In the genomic region with DNA sequence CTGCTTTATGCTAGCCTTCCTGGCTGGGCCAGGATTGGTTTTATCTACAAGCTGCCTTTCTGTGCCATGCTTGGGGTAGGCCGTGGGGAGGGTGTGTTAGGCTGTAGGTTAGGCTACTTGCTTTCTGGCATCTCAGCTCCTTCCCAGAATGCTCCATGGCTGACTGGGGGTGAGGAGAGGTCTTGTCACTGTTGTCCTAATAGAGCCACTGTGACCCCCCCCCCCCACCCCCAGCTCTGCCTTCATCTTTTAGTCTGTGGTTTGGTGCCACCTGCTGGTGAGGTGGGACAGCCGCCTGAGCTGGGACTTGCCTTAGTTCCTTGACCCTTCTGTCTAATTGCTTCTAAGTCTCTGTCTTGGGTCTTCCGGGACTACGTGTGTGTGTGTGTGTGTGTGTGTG, we compare ENCODE assay signal across 8 mouse cellular contexts. TPM values are rescaled to one million over a fixed set of nuclear protein-coding genes. Genes with fewer than 3 reads are reported as not detected.
DNase-seq lines count a peak whose midpoint lies in the region; ATAC-seq and TF ChIP-seq lines count a peak whose summit lies in the region.

No protein-coding gene starts in this region.

- 21% methylated on average over 4 of the region's 4 CpGs for WGBS in forebrain, embryonic 14.5 days
- 11% methylated on average over 4 of the region's 4 CpGs for WGBS in hindbrain, postnatal 0 days
- 27% methylated on average over 4 of the region's 4 CpGs for WGBS in limb, embryonic 12.5 days
- WGBS in midbrain, embryonic 14.5 days, result 15% methylated on average over 4 of the region's 4 CpGs
- 32% methylated on average over 3 of the region's 4 CpGs for WGBS in stomach, postnatal 0 days

- ATAC-seq in forebrain, embryonic 14.5 days, result peak; percentile 19; the same call in 1 of the 2 replicates
- ATAC-seq in hindbrain, postnatal 0 days, result peak; percentile 16
- no peak for ATAC-seq in limb, embryonic 12.5 days (ENCODE audit: insufficient number of reproducible peaks, insufficient read depth, low FRiP score, low TSS enrichment, low read depth)
- ATAC-seq in midbrain, embryonic 14.5 days (ENCODE audit: low FRiP score, low TSS enrichment), result 0 out of 2 replicates have a peak, but pooled peaks have one; percentile 32
- 0 out of 2 replicates have a peak, but pooled peaks have one; percentile 27 for ATAC-seq in stomach, postnatal 0 days (ENCODE audit: low FRiP score, low TSS enrichment)

- peak; percentile 82 for DNase-seq in layer of hippocampus, adult 11-12 months (ENCODE audit: low spot score)
- no peak for DNase-seq in layer of hippocampus, adult 9-10 months (ENCODE audit: low spot score)
- DNase-seq in c-Kit-positive CD71-positive TER-119-positive erythroid progenitor cells, embryonic 14.5 days (ENCODE audit: low spot score), result peak; percentile 44
- peak; percentile 69 for DNase-seq in forebrain, embryonic 14.5 days (ENCODE audit: low spot score)
- DNase-seq in hindbrain, postnatal 0 days (ENCODE audit: low spot score), result peak; percentile 80
- DNase-seq in midbrain, embryonic 14.5 days, result peak; percentile 80
- DNase-seq in stomach, postnatal 0 days (ENCODE audit: low spot score), result peak; percentile 68

- H3K9ac ChIP-seq in forebrain, embryonic 14.5 days (ENCODE audit: low read length), result no peak overlapping the region; the same call in 1 of the 2 replicates
- 0 out of 2 replicates have a peak overlapping the region, but pooled peaks have one; percentile 3 for H3K9ac ChIP-seq in hindbrain, postnatal 0 days (replicated peaks; ENCODE audit: low read length)
- no peak overlapping the region for H3K9ac ChIP-seq in limb, embryonic 12.5 days (replicated peaks)
- no peak overlapping the region for H3K9ac ChIP-seq in midbrain, embryonic 14.5 days (replicated peaks; ENCODE audit: low read length)
- H3K9ac ChIP-seq in stomach, postnatal 0 days (ENCODE audit: low read length), result no peak overlapping the region

- H3K9me3 ChIP-seq in forebrain, embryonic 14.5 days (replicated peaks; ENCODE audit: control insufficient read depth, low read length), result no peaks in the 10 kb centered on the region
- no peaks in the 10 kb centered on the region for H3K9me3 ChIP-seq in hindbrain, postnatal 0 days (ENCODE audit: low read length)
- H3K9me3 ChIP-seq in limb, embryonic 12.5 days, result no peaks in the 10 kb centered on the region
- H3K9me3 ChIP-seq in midbrain, embryonic 14.5 days (ENCODE audit: control insufficient read depth, low read length), result no peaks in the 10 kb centered on the region
- H3K9me3 ChIP-seq in stomach, postnatal 0 days (ENCODE audit: control insufficient read depth, low read length), result no peaks in the 10 kb centered on the region

- peak overlapping the region; percentile 0; the same call in 1 of the 2 replicates for H3K4me3 ChIP-seq in forebrain, embryonic 14.5 days (ENCODE audit: low read depth, low read length)
- no peak overlapping the region for H3K4me3 ChIP-seq in hindbrain, postnatal 0 days (ENCODE audit: low read length)
- H3K4me3 ChIP-seq in limb, embryonic 12.5 days (replicated peaks), result peak overlapping the region; percentile 16; the same call in 1 of the 2 replicates
- H3K4me3 ChIP-seq in midbrain, embryonic 14.5 days (replicated peaks; ENCODE audit: low read depth, low read length), result no peak overlapping the region
- H3K4me3 ChIP-seq in stomach, postnatal 0 days (ENCODE audit: low read depth, low read length), result no peak overlapping the region

- H3K36me3 ChIP-seq in forebrain, embryonic 14.5 days (ENCODE audit: control insufficient read depth, insufficient read depth, low read length), result no peaks in the 10 kb centered on the region
- H3K36me3 ChIP-seq in hindbrain, postnatal 0 days (ENCODE audit: insufficient read depth, low read length), result no peaks in the 10 kb centered on the region
- H3K36me3 ChIP-seq in limb, embryonic 12.5 days, result no peaks in the 10 kb centered on the region
- no peaks in the 10 kb centered on the region for H3K36me3 ChIP-seq in midbrain, embryonic 14.5 days (ENCODE audit: control insufficient read depth, insufficient read depth, low read length)
- no peaks in the 10 kb centered on the region for H3K36me3 ChIP-seq in stomach, postnatal 0 days (ENCODE audit: control insufficient read depth, insufficient read depth, low read length)

- TF ChIP-seq EP300 in stomach, postnatal 0 days (optimal IDR thresholded peaks at IDR 0.05), result no peak

- peaks cover 57% of the 10 kb centered on the region for H3K27me3 ChIP-seq in forebrain, embryonic 14.5 days (replicated peaks; ENCODE audit: control insufficient read depth, insufficient read depth, low read length)
- peaks cover 15% of the 10 kb centered on the region; the same call in 1 of the 2 replicates for H3K27me3 ChIP-seq in hindbrain, postnatal 0 days (ENCODE audit: insufficient read depth, low read length)
- H3K27me3 ChIP-seq in limb, embryonic 12.5 days, result peaks cover 91% of the 10 kb centered on the region
- peaks cover 55% of the 10 kb centered on the region for H3K27me3 ChIP-seq in midbrain, embryonic 14.5 days (ENCODE audit: control insufficient read depth, insufficient read depth, low read length)
- peaks cover 24% of the 10 kb centered on the region for H3K27me3 ChIP-seq in stomach, postnatal 0 days (ENCODE audit: control insufficient read depth, insufficient read depth, low read length)

- no peak overlapping the region for H3K27ac ChIP-seq in forebrain, embryonic 14.5 days (ENCODE audit: low read depth, low read length)
- H3K27ac ChIP-seq in hindbrain, postnatal 0 days, result peak overlapping the region; percentile 76; the same call in 1 of the 2 replicates
- H3K27ac ChIP-seq in limb, embryonic 12.5 days, result no peak overlapping the region
- H3K27ac ChIP-seq in midbrain, embryonic 14.5 days (replicated peaks; ENCODE audit: low read depth, low read length), result 0 out of 2 replicates have a peak overlapping the region, but pooled peaks have one; percentile 52
- no peak overlapping the region for H3K27ac ChIP-seq in stomach, postnatal 0 days (replicated peaks)

- TF ChIP-seq CTCF in hindbrain, postnatal 0 days (IDR thresholded peaks at IDR 0.05; ENCODE audit: low read depth), result peak; percentile 72
- peak; percentile 73 for TF ChIP-seq CTCF in stomach, postnatal 0 days (IDR thresholded peaks at IDR 0.05; ENCODE audit: low read depth)

- H3K4me1 ChIP-seq in forebrain, embryonic 14.5 days (ENCODE audit: control insufficient read depth, insufficient read depth, low read length), result peaks cover 9% of the 10 kb centered on the region; the same call in 1 of the 2 replicates
- peaks cover 6% of the 10 kb centered on the region; the same call in 1 of the 2 replicates for H3K4me1 ChIP-seq in hindbrain, postnatal 0 days (ENCODE audit: insufficient read depth, low read length)
- H3K4me1 ChIP-seq in limb, embryonic 12.5 days (replicated peaks), result peaks cover 24% of the 10 kb centered on the region
- peaks cover 15% of the 10 kb centered on the region for H3K4me1 ChIP-seq in midbrain, embryonic 14.5 days (ENCODE audit: control insufficient read depth, insufficient read depth, low read length)
- no peaks in the 10 kb centered on the region for H3K4me1 ChIP-seq in stomach, postnatal 0 days (replicated peaks; ENCODE audit: control insufficient read depth, insufficient read depth)

- peak overlapping the region; percentile 35 for H3K4me2 ChIP-seq in forebrain, embryonic 14.5 days (ENCODE audit: low read length)
- H3K4me2 ChIP-seq in hindbrain, postnatal 0 days (ENCODE audit: low read depth, low read length), result peak overlapping the region; percentile 36; the same call in 1 of the 2 replicates
- peak overlapping the region; percentile 40 for H3K4me2 ChIP-seq in limb, embryonic 12.5 days
- H3K4me2 ChIP-seq in midbrain, embryonic 14.5 days (ENCODE audit: low read length), result peak overlapping the region; percentile 31
- no peak overlapping the region for H3K4me2 ChIP-seq in stomach, postnatal 0 days (replicated peaks; ENCODE audit: low read depth)

RNA-seq across cellular contexts. Expression of gene Fbxo2, which starts 6.6 kb away (rescaled TPM):
- polyA plus RNA-seq in forebrain, embryonic 14.5 days (2014; fragmentation: Nextera tagmentation; extraction: Ambion mirVana), result 2.2 and 3.2 TPM in 2 replicates
- 25.5 and 39.8 TPM in 2 replicates for total RNA-seq in hindbrain, postnatal 0 days (2014; rRNA removed)
- polyA plus RNA-seq in hindbrain, postnatal 0 days (2015; fragmentation: Nextera tagmentation; extraction: Ambion mirVana), result 45.6 and 49.9 TPM in 2 replicates
- polyA plus RNA-seq in limb, embryonic 12.5 days (2016; fragmentation: Nextera tagmentation; extraction: Ambion mirVana), result 2.5 and 3.3 TPM in 2 replicates
- polyA plus RNA-seq in midbrain, embryonic 14.5 days (2014; fragmentation: Nextera tagmentation; extraction: Ambion mirVana), result 3.2 and 4.0 TPM in 2 replicates
- polyA plus RNA-seq in stomach, postnatal 0 days (2015; fragmentation: Nextera tagmentation; extraction: Ambion mirVana), result 0.55 and 0.76 TPM in 2 replicates

RNA-seq across cellular contexts. Expression of gene Fbxo44, which starts 6.7 kb away (rescaled TPM):
- polyA plus RNA-seq in forebrain, embryonic 14.5 days (2014; fragmentation: Nextera tagmentation; extraction: Ambion mirVana), result 70.6 and 76.3 TPM in 2 replicates
- 199 and 200 TPM in 2 replicates for total RNA-seq in hindbrain, postnatal 0 days (2014; rRNA removed)
- polyA plus RNA-seq in hindbrain, postnatal 0 days (2015; fragmentation: Nextera tagmentation; extraction: Ambion mirVana), result 118 and 122 TPM in 2 replicates
- polyA plus RNA-seq in limb, embryonic 12.5 days (2016; fragmentation: Nextera tagmentation; extraction: Ambion mirVana), result 17.5 and 18.7 TPM in 2 replicates
- polyA plus RNA-seq in midbrain, embryonic 14.5 days (2014; fragmentation: Nextera tagmentation; extraction: Ambion mirVana), result 102 and 106 TPM in 2 replicates
- polyA plus RNA-seq in stomach, postnatal 0 days (2015; fragmentation: Nextera tagmentation; extraction: Ambion mirVana), result 4.1 TPM in 2 replicates

RNA-seq across cellular contexts. Expression of gene Fbxo6, which starts 15.0 kb away (rescaled TPM):
- 19.0 and 20.6 TPM in 2 replicates for polyA plus RNA-seq in forebrain, embryonic 14.5 days (2014; fragmentation: Nextera tagmentation; extraction: Ambion mirVana)
- 23.7 and 36.3 TPM in 2 replicates for total RNA-seq in hindbrain, postnatal 0 days (2014; rRNA removed)
- 23.8 and 24.0 TPM in 2 replicates for polyA plus RNA-seq in hindbrain, postnatal 0 days (2015; fragmentation: Nextera tagmentation; extraction: Ambion mirVana)
- 11.8 and 11.9 TPM in 2 replicates for polyA plus RNA-seq in limb, embryonic 12.5 days (2016; fragmentation: Nextera tagmentation; extraction: Ambion mirVana)
- 18.7 and 22.8 TPM in 2 replicates for polyA plus RNA-seq in midbrain, embryonic 14.5 days (2014; fragmentation: Nextera tagmentation; extraction: Ambion mirVana)
- polyA plus RNA-seq in stomach, postnatal 0 days (2015; fragmentation: Nextera tagmentation; extraction: Ambion mirVana), result 26.8 and 28.1 TPM in 2 replicates

RNA-seq across cellular contexts. Expression of gene Draxin, which starts 36.5 kb away (rescaled TPM):
- polyA plus RNA-seq in forebrain, embryonic 14.5 days (2014; fragmentation: Nextera tagmentation; extraction: Ambion mirVana), result 18.8 and 20.7 TPM in 2 replicates
- total RNA-seq in hindbrain, postnatal 0 days (2014; rRNA removed), result 42.3 and 44.9 TPM in 2 replicates
- polyA plus RNA-seq in hindbrain, postnatal 0 days (2015; fragmentation: Nextera tagmentation; extraction: Ambion mirVana), result 7.2 TPM in 2 replicates
- 1.8 and 1.9 TPM in 2 replicates for polyA plus RNA-seq in limb, embryonic 12.5 days (2016; fragmentation: Nextera tagmentation; extraction: Ambion mirVana)
- 21.8 and 24.7 TPM in 2 replicates for polyA plus RNA-seq in midbrain, embryonic 14.5 days (2014; fragmentation: Nextera tagmentation; extraction: Ambion mirVana)
- 0.01 TPM in 1 of 2 replicates, not detected in the other for polyA plus RNA-seq in stomach, postnatal 0 days (2015; fragmentation: Nextera tagmentation; extraction: Ambion mirVana)

RNA-seq across cellular contexts. Expression of gene Mad2l2, which starts 36.8 kb away (rescaled TPM):
- 129 and 141 TPM in 2 replicates for polyA plus RNA-seq in forebrain, embryonic 14.5 days (2014; fragmentation: Nextera tagmentation; extraction: Ambion mirVana)
- 39.9 and 56.5 TPM in 2 replicates for total RNA-seq in hindbrain, postnatal 0 days (2014; rRNA removed)
- polyA plus RNA-seq in hindbrain, postnatal 0 days (2015; fragmentation: Nextera tagmentation; extraction: Ambion mirVana), result 99.7 and 102 TPM in 2 replicates
- polyA plus RNA-seq in limb, embryonic 12.5 days (2016; fragmentation: Nextera tagmentation; extraction: Ambion mirVana), result 104 and 107 TPM in 2 replicates
- 122 and 133 TPM in 2 replicates for polyA plus RNA-seq in midbrain, embryonic 14.5 days (2014; fragmentation: Nextera tagmentation; extraction: Ambion mirVana)
- 24.6 and 25.0 TPM in 2 replicates for polyA plus RNA-seq in stomach, postnatal 0 days (2015; fragmentation: Nextera tagmentation; extraction: Ambion mirVana)

Comparison
In these comparisons a context has a peak if more than half of its experiments do, and no peak if none do; other contexts are left out.
1. H3K27ac ChIP-seq: peak in hindbrain, postnatal 0 days (single experiment) and midbrain, embryonic 14.5 days (single experiment); none in forebrain, embryonic 14.5 days (single experiment), limb, embryonic 12.5 days (single experiment) and stomach, postnatal 0 days (single experiment).
2. H3K4me3 ChIP-seq: peak in forebrain, embryonic 14.5 days (single experiment) and limb, embryonic 12.5 days (single experiment); none in hindbrain, postnatal 0 days (single experiment), midbrain, embryonic 14.5 days (single experiment) and stomach, postnatal 0 days (single experiment).